8 mouse cellular contexts compared by ENCODE assay signal in the genomic region with DNA sequence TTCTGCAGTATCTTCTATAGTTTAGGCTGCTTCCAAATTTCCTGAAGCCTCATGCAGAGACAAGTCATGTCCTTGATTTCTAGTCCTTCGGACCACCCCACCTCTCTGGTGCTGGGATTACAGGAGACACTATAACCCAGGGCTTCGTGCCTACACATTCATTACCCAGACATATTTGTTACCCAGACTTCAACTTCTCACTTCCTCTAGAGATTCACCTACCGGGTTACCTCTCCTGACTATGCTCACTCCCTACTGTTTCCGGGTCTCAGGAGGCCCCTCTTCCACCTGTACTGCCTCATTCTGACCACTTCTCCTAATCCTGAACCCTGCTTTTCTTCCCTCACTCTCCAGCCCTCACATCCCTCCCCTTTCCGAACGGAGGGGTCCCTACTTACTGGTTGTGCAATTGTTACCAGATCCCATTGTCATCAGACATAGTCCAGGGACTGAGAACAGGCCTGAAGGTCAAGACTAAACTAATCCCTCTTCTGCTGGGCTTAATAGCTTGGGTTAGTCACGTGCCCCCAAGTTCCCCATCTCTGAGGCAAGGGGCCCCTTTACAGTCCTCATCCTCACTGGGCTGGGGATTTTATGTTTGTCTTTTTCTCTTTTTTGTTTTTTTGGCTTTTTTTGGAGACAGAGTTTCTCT. TPM values are rescaled to one million over a fixed set of nuclear protein-coding genes. Genes with fewer than 3 reads are reported as not detected.
DNase-seq lines count a peak whose midpoint lies in the region; ATAC-seq and TF ChIP-seq lines count a peak whose summit lies in the region.

A gene (minus strand): TSS at position 481 of the 652 bp plus-strand sequence.

- DNase-seq in kidney, adult 2 months: no peak
- DNase-seq in kidney, adult 11 months: no peak
- peak; percentile 90 for DNase-seq in A20 (ENCODE audit: low read depth, low spot score)
- no peak for DNase-seq in layer of hippocampus, adult 18-20 months (ENCODE audit: low spot score in 2 of 2)
- DNase-seq in cerebellum, postnatal 10 days: no peak

- TF ChIP-seq CTCF in kidney, adult 2 months (conservative IDR thresholded peaks at IDR 0.05; ENCODE audit: insufficient read depth, insufficient read length, low read depth, low read length): no peak
- TF ChIP-seq CTCF in bone marrow macrophage, adult 2 months (IDR thresholded peaks at IDR 0.05; ENCODE audit: low read depth, low read length): no peak

- H3K4me1 ChIP-seq in kidney, adult 2 months (ENCODE audit: control insufficient read depth, insufficient read depth, low read length): no peaks in the 10 kb centered on the region
- H3K4me1 ChIP-seq in bone marrow macrophage, adult 2 months (ENCODE audit: control insufficient read depth, insufficient read depth, low read length): peaks cover 46% of the 10 kb centered on the region
- peaks cover 9% of the 10 kb centered on the region for H3K4me1 ChIP-seq in limb, embryonic 15.5 days

- WGBS in kidney, adult 2 months: 80% methylated on average over 7 of the region's 7 CpGs
- 71% methylated on average over 7 of the region's 7 CpGs for WGBS in limb, embryonic 15.5 days

- no peak for ATAC-seq in limb, embryonic 15.5 days (ENCODE audit: insufficient number of reproducible peaks, low FRiP score, low TSS enrichment, low read depth)
- no peak for ATAC-seq in cerebellum, adult (ENCODE audit: insufficient number of reproducible peaks, low FRiP score, low TSS enrichment)

- H3K36me3 ChIP-seq in kidney, adult 2 months (ENCODE audit: control insufficient read depth, insufficient read depth, low read length): no peaks in the 10 kb centered on the region
- H3K36me3 ChIP-seq in limb, embryonic 15.5 days: no peaks in the 10 kb centered on the region

- no peak within 1 kb of the TSS for H3K4me2 ChIP-seq in limb, embryonic 15.5 days

- no peaks in the 10 kb centered on the region for H3K9me3 ChIP-seq in limb, embryonic 15.5 days

- no peak within 1 kb of the TSS for H3K4me3 ChIP-seq in kidney, adult 2 months (ENCODE audit: insufficient read depth, low read depth, low read length)
- peak within 1 kb of the TSS; percentile 60 for H3K4me3 ChIP-seq in bone marrow macrophage, adult 2 months (ENCODE audit: insufficient read depth, low read length)
- no peak within 1 kb of the TSS for H3K4me3 ChIP-seq in limb, embryonic 15.5 days

- no peak within 1 kb of the TSS for H3K9ac ChIP-seq in limb, embryonic 15.5 days

- H3K27ac ChIP-seq in kidney, adult 2 months (ENCODE audit: insufficient read depth, low read depth, low read length): no peak within 1 kb of the TSS
- H3K27ac ChIP-seq in bone marrow macrophage, adult 2 months (ENCODE audit: insufficient read depth, low read depth, low read length): peak within 1 kb of the TSS; percentile 95
- H3K27ac ChIP-seq in limb, embryonic 15.5 days: peak within 1 kb of the TSS; percentile 14

- no peaks in the 10 kb centered on the region for H3K27me3 ChIP-seq in kidney, adult 2 months (replicated peaks; ENCODE audit: control insufficient read depth, insufficient read depth, low read length)
- no peaks in the 10 kb centered on the region for H3K27me3 ChIP-seq in limb, embryonic 15.5 days

- no peak for TF ChIP-seq POLR2A in kidney, adult 2 months (IDR thresholded peaks at IDR 0.05; ENCODE audit: low read depth, low read length)
- TF ChIP-seq POLR2A in bone marrow macrophage, adult 2 months (IDR thresholded peaks at IDR 0.05; ENCODE audit: borderline replicate concordance, low read depth, low read length): no peak

RNA-seq across cellular contexts. Expression of the gene that starts here (rescaled TPM):
- polyA plus RNA-seq in kidney, adult 2 months (2012; rRNA removed): 9.4 and 17.7 TPM in 2 replicates
- polyA plus RNA-seq in bone marrow macrophage, adult 2 months (2012; ENCODE audit: insufficient read depth, insufficient read length, missing spikeins): 811 and 856 TPM in 2 replicates
- polyA plus RNA-seq in limb, embryonic 15.5 days (2015; fragmentation: Nextera tagmentation; extraction: Ambion mirVana): 25.8 and 27.5 TPM in 2 replicates
- total RNA-seq in layer of hippocampus, adult 18-20 months (2021): 1 to 10 TPM; 5.5 to 6.7 TPM

Comparison
In these comparisons a context has a peak if more than half of its experiments do, and no peak if none do; other contexts are left out.
1. RNA of the gene that starts here (polyA plus RNA-seq): 811 to 856 TPM in bone marrow macrophage, adult 2 months; 25.8 to 27.5 TPM in limb, embryonic 15.5 days and 9.4 to 17.7 TPM in kidney, adult 2 months; every median in the first group is over 10 times any median in the second.